Mouse (Mus musculus) E14TG2a.4 (cell line): ENCODE data around the gene Cdh15.
A peak's percentile ranks its signal among the peaks of the same experiment; 100 is the strongest.

Source experiments
- H3K27me3 ChIP-seq: 2 replicates; pipeline ENCODE4 v1.6.1; 2014; ENCODE audit warnings: low read length, control low read depth; ENCODE audit not compliant: insufficient read depth
- H3K36me3 ChIP-seq: 2 replicates; pipeline ENCODE4 v1.6.1; 2014; ENCODE audit warnings: low read length, control low read depth; ENCODE audit not compliant: insufficient read depth
- H3K4me1 ChIP-seq: replicated peaks from 2 replicates; pipeline ENCODE4 v1.6.1; 2014; ENCODE audit warnings: low read depth, low read length, control low read depth
- H3K4me3 ChIP-seq: replicated peaks from 2 replicates; pipeline ENCODE4 v1.5.1; 2014; ENCODE audit warnings: mild to moderate bottlenecking, low read length
- H3K9me3 ChIP-seq: 2 replicates; pipeline ENCODE4 v1.6.1; 2014; ENCODE audit warnings: low read length, control low read depth
- CTCF ChIP-seq: conservative IDR thresholded peaks from 2 replicates; pipeline ENCODE4 v1.5.1; 2014; ENCODE audit warnings: low read length
- NANOG ChIP-seq: IDR thresholded peaks from 2 replicates; pipeline ENCODE4 v1.6.1; 2014; ENCODE audit warnings: borderline replicate concordance, low read length, mixed read lengths
- POU5F1 ChIP-seq: IDR thresholded peaks from 2 replicates; pipeline ENCODE4 v1.6.1; 2014; ENCODE audit warnings: low read length, borderline replicate concordance

Gene Cdh15

DNA sequence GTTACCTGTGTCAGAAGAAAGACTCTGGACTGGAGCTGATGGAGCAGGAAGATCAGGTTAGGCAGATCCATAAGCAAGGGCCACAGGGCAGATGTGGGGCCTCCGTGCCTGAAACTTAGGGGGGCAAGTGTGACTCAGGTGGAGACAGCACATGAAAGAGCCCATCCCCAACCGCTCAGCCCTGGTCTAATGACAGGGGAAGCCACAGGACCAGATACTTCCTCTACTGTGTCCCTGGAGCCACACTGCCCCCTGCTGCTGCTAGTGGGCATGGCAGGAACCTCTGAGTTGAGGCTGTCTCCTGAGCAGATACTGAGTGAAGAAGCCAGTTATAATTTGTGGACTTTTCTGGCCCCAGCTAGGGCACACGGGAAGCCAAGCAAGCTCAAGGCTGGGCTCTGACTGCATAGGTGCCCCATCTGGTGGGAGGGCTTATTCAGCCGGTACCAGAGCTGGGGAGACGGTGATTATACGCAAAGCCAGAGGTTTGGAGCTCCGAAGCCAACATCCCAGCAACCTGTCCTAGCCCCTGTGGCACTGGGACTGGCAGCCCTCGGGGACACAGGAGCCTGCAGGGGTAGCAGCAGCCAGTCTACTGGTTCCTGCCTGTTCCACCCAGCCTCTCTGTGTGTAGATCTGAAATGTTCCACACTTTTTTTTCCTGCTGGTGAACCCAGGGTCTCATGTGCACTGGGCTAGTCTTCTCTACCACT lies 17.3 kb upstream of the Cdh15 start:
- Histone ChIP-seq H3K4me3 (no peak overlapping the region), H3K9me3 (no peaks in the 10 kb centered on the region), H3K27me3 (peaks cover 3% of the 10 kb centered on the region; the same call in 1 of the 2 replicates), H3K4me1 (peaks cover 11% of the 10 kb centered on the region), H3K36me3 (no peaks in the 10 kb centered on the region)
- TF ChIP-seq CTCF (peak; percentile 97), NANOG (no peak), POU5F1 (no peak)

DNA sequence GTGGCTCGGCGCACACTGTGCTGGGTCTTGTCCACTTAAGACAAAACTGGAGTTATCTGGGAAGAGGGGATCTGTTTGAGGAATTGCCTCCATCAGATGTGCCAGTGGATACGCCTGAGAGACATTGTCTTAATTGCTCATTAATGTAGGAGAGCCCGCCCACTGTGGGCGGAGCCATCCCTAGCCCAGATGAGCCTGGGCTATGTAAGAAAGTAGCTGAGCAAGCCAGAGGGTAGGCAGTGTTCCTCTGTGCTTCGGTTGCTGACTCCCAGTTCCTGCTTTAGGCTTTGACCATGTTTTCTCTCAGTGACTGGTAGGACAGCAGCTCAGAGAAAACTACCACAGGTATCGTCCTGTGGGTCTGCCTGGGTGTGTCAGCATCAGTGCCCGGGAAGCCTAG lies 13.3 kb upstream of the Cdh15 start:
- H3K4me3 ChIP-seq, result no peak overlapping the region
- H3K4me1 ChIP-seq, result peaks cover 28% of the 10 kb centered on the region
- H3K36me3 ChIP-seq, result no peaks in the 10 kb centered on the region
- TF ChIP-seq NANOG (no peak), POU5F1 (no peak), CTCF (no peak)
- H3K27me3 ChIP-seq, result no peaks in the 10 kb centered on the region; the same call in 1 of the 2 replicates
- H3K9me3 ChIP-seq, result no peaks in the 10 kb centered on the region

DNA sequence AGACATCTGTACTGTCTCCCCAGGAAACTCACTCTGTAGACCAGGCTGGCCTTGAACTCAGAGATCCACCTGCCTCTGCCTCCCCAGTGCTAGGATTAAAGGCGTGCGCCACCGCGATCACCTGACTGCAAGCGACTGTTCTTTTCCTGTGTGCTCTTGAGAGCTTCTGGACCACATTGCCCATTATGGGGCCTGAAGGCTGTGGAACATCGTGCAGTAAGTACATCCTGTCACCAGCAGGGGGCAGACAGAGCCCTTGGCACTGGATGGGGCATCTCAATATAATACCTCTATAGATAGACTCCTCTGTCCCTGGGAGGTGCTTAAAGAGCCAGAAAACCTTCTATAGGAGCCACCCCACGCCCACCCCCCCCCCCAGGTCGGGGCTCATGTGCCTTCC lies 12.8 kb upstream of the Cdh15 start:
- peaks cover 28% of the 10 kb centered on the region for H3K4me1 ChIP-seq
- no peaks in the 10 kb centered on the region for H3K9me3 ChIP-seq
- TF ChIP-seq NANOG (no peak), POU5F1 (no peak), CTCF (peak; percentile 72)
- H3K36me3 ChIP-seq, result no peaks in the 10 kb centered on the region
- H3K27me3 ChIP-seq, result peaks cover under 1% of the 10 kb centered on the region; the same call in 1 of the 2 replicates
- no peak overlapping the region for H3K4me3 ChIP-seq

DNA sequence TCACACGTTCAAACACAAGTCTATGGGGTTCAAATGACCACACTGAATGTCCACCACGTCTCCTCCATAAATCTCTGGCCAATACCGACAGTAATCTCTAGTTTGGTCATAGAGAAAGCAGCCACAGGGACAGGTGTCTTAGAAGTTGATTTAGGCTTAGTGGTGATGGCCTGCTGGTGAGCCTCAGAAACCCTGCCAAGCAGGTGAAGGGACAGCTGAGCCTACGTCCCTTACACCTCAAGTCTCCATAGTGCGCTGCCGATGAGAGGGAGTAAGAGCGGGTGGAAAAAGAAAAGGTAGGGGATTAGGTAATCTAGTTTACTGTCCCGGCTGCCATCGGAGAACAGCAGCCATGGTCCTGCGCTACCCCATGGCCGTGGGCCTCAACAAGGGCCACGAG lies 11.6 kb upstream of the Cdh15 start:
- no peaks in the 10 kb centered on the region for H3K9me3 ChIP-seq
- no peaks in the 10 kb centered on the region for H3K36me3 ChIP-seq
- 0 out of 2 replicates have a peak overlapping the region, but pooled peaks have one; percentile 10 for H3K4me3 ChIP-seq
- no peak for TF ChIP-seq CTCF
- TF ChIP-seq NANOG, result no peak
- no peak for TF ChIP-seq POU5F1
- peaks cover 2% of the 10 kb centered on the region; the same call in 1 of the 2 replicates for H3K27me3 ChIP-seq
- peaks cover 28% of the 10 kb centered on the region for H3K4me1 ChIP-seq

- Histone ChIP-seq H3K27me3 (peaks cover 2% of the 10 kb centered on the region; the same call in 1 of the 2 replicates), H3K36me3 (no peaks in the 10 kb centered on the region), H3K4me1 (peaks cover 28% of the 10 kb centered on the region), H3K4me3 (peak overlapping the region; percentile 10; the same call in 1 of the 2 replicates), H3K9me3 (no peaks in the 10 kb centered on the region)
- TF ChIP-seq NANOG (no peak), POU5F1 (no peak), CTCF (no peak)
Measured at GRCm38 (mm10) chr8:122836696-122837095, 11.1 kb upstream of the Cdh15 start.

DNA sequence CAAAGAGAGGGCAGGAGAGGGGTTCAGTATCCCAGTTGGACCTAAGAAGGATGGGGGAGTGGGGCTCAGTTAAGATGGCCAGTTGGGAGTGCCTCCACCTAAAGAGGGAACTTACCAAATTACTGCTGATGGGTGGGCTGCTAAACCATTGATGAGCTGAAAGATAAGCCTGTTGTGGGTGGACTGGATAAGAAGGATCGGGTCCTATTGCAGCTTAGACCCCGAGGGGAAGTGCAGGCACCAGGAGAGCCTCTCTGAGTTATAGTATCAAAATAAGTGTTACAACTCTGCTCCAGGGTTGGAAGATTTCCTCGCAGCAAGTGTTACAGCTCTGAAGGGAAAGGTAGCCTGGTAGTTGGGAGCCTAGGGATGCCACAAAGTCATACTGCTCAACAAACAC lies 3.6 kb upstream of the Cdh15 start:
- Histone ChIP-seq H3K4me3 (no peak overlapping the region), H3K4me1 (peaks cover 14% of the 10 kb centered on the region), H3K9me3 (no peaks in the 10 kb centered on the region), H3K27me3 (peaks cover 21% of the 10 kb centered on the region; the same call in 1 of the 2 replicates), H3K36me3 (no peaks in the 10 kb centered on the region)
- TF ChIP-seq POU5F1, result no peak
- TF ChIP-seq CTCF, result no peak
- TF ChIP-seq NANOG, result no peak

GRCm38 (mm10) chr8:122845662-122846061 lies 2.1 kb upstream of the Cdh15 start:
- TF ChIP-seq CTCF (no peak), POU5F1 (no peak), NANOG (no peak)
- no peak overlapping the region for H3K4me3 ChIP-seq
- no peaks in the 10 kb centered on the region for H3K9me3 ChIP-seq
- peaks cover 23% of the 10 kb centered on the region for H3K4me1 ChIP-seq
- H3K27me3 ChIP-seq, result peaks cover 26% of the 10 kb centered on the region; the same call in 1 of the 2 replicates
- H3K36me3 ChIP-seq, result no peaks in the 10 kb centered on the region

DNA sequence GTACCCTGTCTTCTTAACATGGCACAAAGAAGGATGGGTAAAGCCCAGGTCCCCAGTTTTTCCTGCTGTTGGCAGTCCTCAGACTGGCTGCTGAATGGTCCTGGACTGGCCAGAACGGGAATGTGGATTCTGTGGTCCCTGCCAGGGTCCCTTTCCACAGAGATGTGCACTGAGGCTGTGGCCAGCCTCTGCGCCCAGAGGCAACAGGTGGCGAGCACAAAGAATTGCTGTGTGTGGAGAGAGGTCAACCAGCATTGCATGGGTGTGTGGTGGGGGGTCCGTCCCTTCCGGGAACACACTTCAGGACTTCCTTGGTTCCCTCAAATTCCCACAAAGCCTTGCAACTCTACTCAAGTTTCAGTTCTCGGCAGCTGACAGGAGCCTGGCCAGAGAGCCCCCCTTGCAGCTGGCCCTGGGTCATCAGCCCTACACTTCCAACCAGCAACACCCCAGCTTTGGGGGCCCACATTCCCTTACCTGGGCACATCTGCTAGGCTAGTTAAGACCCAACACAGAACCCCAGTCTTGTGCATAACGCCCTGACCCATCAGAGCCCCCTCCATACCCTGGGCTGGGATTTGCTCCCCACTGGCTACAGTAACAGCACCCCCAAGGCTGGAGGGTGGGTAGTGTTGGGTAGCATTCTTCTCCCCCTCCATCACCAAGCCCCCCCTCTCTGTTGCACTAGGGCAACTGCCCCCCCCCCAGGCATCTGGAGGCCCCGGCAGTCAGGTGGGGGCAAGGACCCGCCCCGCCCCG lies 1.6 kb downstream of the Cdh15 start:
- no peak for TF ChIP-seq CTCF
- no peak for TF ChIP-seq POU5F1
- Histone ChIP-seq H3K4me1 (peaks cover 31% of the 10 kb centered on the region), H3K27me3 (peaks cover 25% of the 10 kb centered on the region; the same call in 1 of the 2 replicates), H3K9me3 (no peaks in the 10 kb centered on the region), H3K36me3 (no peaks in the 10 kb centered on the region), H3K4me3 (0 out of 2 replicates have a peak overlapping the region, but pooled peaks have one; percentile 73)
